Mouse (Mus musculus) embryonic fibroblast, embryonic 13.5 days (primary cell): ENCODE measurements around the gene Lzic.

Experiments
- CTCF ChIP-seq: IDR thresholded peaks from 2 replicates; pipeline ENCODE4 v1.5.1; 2011; ENCODE audit warnings: mild to moderate bottlenecking, control low read depth, low read length, moderate library complexity, borderline replicate concordance; ENCODE audit not compliant: insufficient read depth
- POLR2A ChIP-seq: IDR thresholded peaks from 2 replicates; pipeline ENCODE4 v1.6.1; 2011; ENCODE audit warnings: low read depth, mild to moderate bottlenecking, control low read depth, low read length, moderate library complexity

- TF ChIP-seq CTCF (no peak), POLR2A (no peak)
Observed at GRCm38 (mm10) chr4:149521258-149521657, 36.2 kb downstream of the Lzic start.
